Mouse (Mus musculus) MEL (cell line): ENCODE results near the gene Tcf19. TPM values are rescaled to one million over a fixed set of nuclear protein-coding genes. Genes with fewer than 3 reads are reported as not detected.

Experiments used
- DNase-seq: peaks from one replicate; pipeline ENCODE4 v3.0.0; 2011; ENCODE audit warnings: low read depth, low spot score
- H3K27ac ChIP-seq: 2 replicates; pipeline ENCODE4 v1.5.1; 2012; ENCODE audit warnings: low read depth, mild to moderate bottlenecking, control low read depth, low read length, moderate library complexity; ENCODE audit not compliant: control insufficient read depth
- H3K27me3 ChIP-seq, 2 experiments: fragments of 150-350 bp in 1 of 2; sonication (generic) in 1 of 2; 2 replicates each; pipeline ENCODE4 v1.6.1; 2012; ENCODE audit warnings: low read length in 2 of 2, mild to moderate bottlenecking in 2 of 2, improper control_type of control experiment in 1 of 2, moderate library complexity in 1 of 2; ENCODE audit not compliant: insufficient read depth in 2 of 2, control insufficient read depth in 1 of 2
- H3K36me3 ChIP-seq, 2 experiments: 2 replicates each; pipeline ENCODE4 v1.6.1; 2012 to 2014; ENCODE audit warnings: low read length in 2 of 2, improper control_type of control experiment in 1 of 2, inconsistent platforms in 1 of 2, mild to moderate bottlenecking in 1 of 2; ENCODE audit not compliant: insufficient read depth in 2 of 2, control insufficient read depth in 1 of 2
- H3K4me1 ChIP-seq, 2 experiments: fragments of 150-350 bp in 1 of 2; sonication (generic) in 1 of 2; 2 replicates each; pipeline ENCODE4 v1.6.1; 2012; ENCODE audit warnings: low read length in 2 of 2, improper control_type of control experiment in 1 of 2, mild to moderate bottlenecking in 1 of 2; ENCODE audit not compliant: insufficient read depth in 2 of 2, control insufficient read depth in 1 of 2
- H3K4me3 ChIP-seq, 2 experiments: fragments of 150-350 bp in 1 of 2; sonication (generic) in 1 of 2; 2 replicates each; pipeline ENCODE4 v1.5.1; 2012; ENCODE audit warnings: low read depth in 2 of 2, low read length in 2 of 2, mild to moderate bottlenecking in 2 of 2, moderate library complexity in 2 of 2, control low read depth in 1 of 2, improper control_type of control experiment in 1 of 2; ENCODE audit not compliant: control insufficient read depth in 1 of 2, insufficient read depth in 1 of 2
- H3K79me2 ChIP-seq: 2 replicates; pipeline ENCODE4 v1.6.1; 2012; ENCODE audit warnings: mild to moderate bottlenecking, low read length, moderate library complexity; ENCODE audit not compliant: control insufficient read depth, poor library complexity, insufficient read depth
- H3K9ac ChIP-seq: 2 replicates; pipeline ENCODE4 v1.6.1; 2012; ENCODE audit warnings: low read depth, mild to moderate bottlenecking, control low read depth, low read length, moderate library complexity; ENCODE audit not compliant: control insufficient read depth, poor library complexity, severe bottlenecking
- H3K9me3 ChIP-seq: fragments of 150-350 bp; sonication (generic); replicated peaks from 2 replicates; pipeline ENCODE4 v1.6.1; 2012; ENCODE audit warnings: mild to moderate bottlenecking, low read length, improper control_type of control experiment, moderate library complexity; ENCODE audit not compliant: insufficient read depth
- CHD1 ChIP-seq: IDR thresholded peaks from 2 replicates; pipeline ENCODE4 v1.6.1; 2012; ENCODE audit warnings: low read depth, mild to moderate bottlenecking, inconsistent platforms, low read length, improper control_type of control experiment
- CHD2 ChIP-seq: IDR thresholded peaks from 2 replicates; pipeline ENCODE4 v1.6.1; 2011; ENCODE audit warnings: low read length, improper control_type of control experiment
- CTCF ChIP-seq, 3 experiments: IDR thresholded peaks in 2 of 3; conservative IDR thresholded peaks in 1 of 3; 2 replicates each; pipeline ENCODE4 v1.5.1; 2011 to 2012; ENCODE audit warnings: low read length in 3 of 3, low read depth in 2 of 3, mild to moderate bottlenecking in 2 of 3, improper control_type of control experiment in 1 of 3, inconsistent platforms in 1 of 3, mixed read lengths in 1 of 3, moderate library complexity in 1 of 3; ENCODE audit not compliant: control insufficient read depth in 1 of 3, insufficient read depth in 1 of 3, poor library complexity in 1 of 3, severe bottlenecking in 1 of 3
- E2F4 ChIP-seq: IDR thresholded peaks from 2 replicates; pipeline ENCODE4 v1.6.1; 2011; ENCODE audit warnings: low read depth, low read length, improper control_type of control experiment, borderline replicate concordance
- EP300 ChIP-seq, 2 experiments: IDR thresholded peaks; 2 replicates each; pipeline ENCODE4 v1.6.1; 2011; ENCODE audit warnings: improper control_type of control experiment in 2 of 2, low read length in 2 of 2, low read depth in 1 of 2, mild to moderate bottlenecking in 1 of 2
- ETS1 ChIP-seq: IDR thresholded peaks from 2 replicates; pipeline ENCODE4 v1.6.1; 2012; ENCODE audit warnings: low read depth, mild to moderate bottlenecking, inconsistent platforms, low read length, improper control_type of control experiment, moderate library complexity
- HCFC1 ChIP-seq: IDR thresholded peaks from 2 replicates; pipeline ENCODE4 v1.6.1; 2012; ENCODE audit warnings: low read depth, mild to moderate bottlenecking, inconsistent platforms, low read length, improper control_type of control experiment, moderate library complexity
- KAT2A ChIP-seq: conservative IDR thresholded peaks from 2 replicates; pipeline ENCODE4 v1.6.1; 2012; ENCODE audit warnings: low read depth, low read length, improper control_type of control experiment, inconsistent platforms
- MAX ChIP-seq: IDR thresholded peaks from 2 replicates; pipeline ENCODE4 v1.6.1; 2011; ENCODE audit warnings: low read length, improper control_type of control experiment
- MAZ ChIP-seq: IDR thresholded peaks from 2 replicates; pipeline ENCODE4 v1.6.1; 2012; ENCODE audit warnings: low read depth, mild to moderate bottlenecking, inconsistent platforms, low read length, improper control_type of control experiment
- MEF2A ChIP-seq: IDR thresholded peaks from 2 replicates; pipeline ENCODE4 v1.6.1; 2014; ENCODE audit warnings: low read depth, mild to moderate bottlenecking, inconsistent platforms, low read length, improper control_type of control experiment; ENCODE audit not compliant: poor library complexity, insufficient replicate concordance, severe bottlenecking; ENCODE audit errors: extremely low read depth
- MYB ChIP-seq: IDR thresholded peaks from 2 replicates; pipeline ENCODE4 v1.6.1; 2011; ENCODE audit warnings: mild to moderate bottlenecking, low read depth, low read length, improper control_type of control experiment
- MYC ChIP-seq: IDR thresholded peaks from 2 replicates; pipeline ENCODE4 v1.6.1; 2011; ENCODE audit warnings: low read depth, mild to moderate bottlenecking, low read length, improper control_type of control experiment, moderate library complexity
- NELFE ChIP-seq: IDR thresholded peaks from 2 replicates; pipeline ENCODE4 v1.6.1; 2011; ENCODE audit warnings: low read depth, low read length, improper control_type of control experiment
- POLR2AphosphoS5 ChIP-seq: IDR thresholded peaks from 2 replicates; pipeline ENCODE4 v1.6.1; 2012; ENCODE audit warnings: low read depth, borderline replicate concordance, mild to moderate bottlenecking, inconsistent platforms, low read length, moderate library complexity, mixed read lengths
- RCOR1 ChIP-seq: IDR thresholded peaks from 2 replicates; pipeline ENCODE4 v1.6.1; 2012; ENCODE audit warnings: low read depth, mild to moderate bottlenecking, inconsistent platforms, low read length, improper control_type of control experiment
- SIN3A ChIP-seq: IDR thresholded peaks from 2 replicates; pipeline ENCODE4 v1.6.1; 2012; ENCODE audit warnings: low read length, improper control_type of control experiment, inconsistent platforms
- TAL1 ChIP-seq: IDR thresholded peaks from 2 replicates; pipeline ENCODE4 v1.6.1; 2012; ENCODE audit warnings: mild to moderate bottlenecking, inconsistent platforms, low read length, moderate library complexity, mixed read lengths
- TBP ChIP-seq: IDR thresholded peaks from 2 replicates; pipeline ENCODE4 v1.8.0; 2011; ENCODE audit warnings: low read depth, low read length, improper control_type of control experiment
- UBTF ChIP-seq: IDR thresholded peaks from 2 replicates; pipeline ENCODE4 v1.6.1; 2012; ENCODE audit warnings: low read depth, mild to moderate bottlenecking, inconsistent platforms, low read length, improper control_type of control experiment, moderate library complexity, borderline replicate concordance; ENCODE audit not compliant: insufficient read depth
- USF1 ChIP-seq: IDR thresholded peaks from 2 replicates; pipeline ENCODE4 v1.6.1; 2014; ENCODE audit warnings: low read depth, mild to moderate bottlenecking, inconsistent platforms, low read length, improper control_type of control experiment, moderate library complexity
- USF2 ChIP-seq, 2 experiments: IDR thresholded peaks; 2 replicates each; pipeline ENCODE4 v1.6.1; 2011 to 2012; ENCODE audit warnings: improper control_type of control experiment in 2 of 2, low read length in 2 of 2, borderline replicate concordance in 1 of 2, inconsistent platforms in 1 of 2, low read depth in 1 of 2, mild to moderate bottlenecking in 1 of 2; ENCODE audit not compliant: insufficient read depth in 1 of 2
- ZKSCAN1 ChIP-seq: IDR thresholded peaks from 2 replicates; pipeline ENCODE4 v1.6.1; 2012; ENCODE audit warnings: low read depth, mild to moderate bottlenecking, inconsistent platforms, low read length, improper control_type of control experiment, moderate library complexity
- ZMIZ1 ChIP-seq: IDR thresholded peaks from 2 replicates; pipeline ENCODE4 v1.6.1; 2012; ENCODE audit warnings: low read depth, mild to moderate bottlenecking, inconsistent platforms, low read length, improper control_type of control experiment, moderate library complexity
- ZNF384 ChIP-seq: IDR thresholded peaks from 2 replicates; pipeline ENCODE4 v1.6.1; 2012; ENCODE audit warnings: low read depth, mild to moderate bottlenecking, inconsistent platforms, low read length, improper control_type of control experiment
- polyA plus RNA-seq, 2 experiments: library from polyadenylated mRNA; stranded (reverse) in 1 of 2; unstranded in 1 of 2; fragments of >175 nt in 1 of 2; fragments of >200 nt in 1 of 2; gene quantifications; 2 replicates each; pipeline versions ENCODE4 v1.2.1 to v1.2.4; 2012; ENCODE audit warnings: low replicate concordance in 2 of 2, low read depth in 1 of 2; ENCODE audit not compliant: insufficient read length in 2 of 2, insufficient read depth in 1 of 2, missing spikeins in 1 of 2
- total RNA-seq: library from RNA; depleted of rRNA; stranded (reverse); fragments of 300-350 nt; gene quantifications from 2 replicates; pipeline ENCODE4 v1.2.3, GENCODE M21; 2012

The Tcf19 gene
- total and polyA plus RNA-seq, 3 experiments = 16.6 to 25.7 TPM; not detected in 1

DNA sequence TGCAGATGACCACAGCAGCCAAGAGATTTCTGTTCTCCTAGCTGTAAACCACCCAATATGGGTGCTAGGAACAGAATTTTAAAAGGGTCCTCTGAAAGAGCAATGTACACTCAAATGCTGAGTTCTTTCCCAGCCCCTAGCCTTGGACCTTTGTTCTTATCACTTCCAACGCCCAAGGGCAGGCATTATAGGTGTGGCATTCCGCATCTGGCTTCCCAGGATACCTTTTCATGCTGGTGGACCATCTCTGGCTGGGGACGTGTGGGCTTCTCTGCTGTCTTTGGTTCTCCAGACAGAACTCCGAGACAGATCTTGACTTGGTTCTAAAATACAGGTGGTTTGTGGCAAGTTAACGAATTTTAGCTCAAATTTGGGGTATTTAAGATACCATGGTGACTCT is 13.9 kb downstream of the Tcf19 start:
- H3K27ac ChIP-seq = no peak overlapping the region
- no peaks in the 10 kb centered on the region; a peak in 1 of 4 replicates for H3K27me3 ChIP-seq
- H3K9me3 ChIP-seq = no peaks in the 10 kb centered on the region
- no peak overlapping the region for H3K4me3 ChIP-seq
- 0 out of 4 replicates have a peak, but pooled peaks cover 0 to 2% of the 10 kb centered on the region in 2 experiments for H3K4me1 ChIP-seq
- DNase-seq = no peak
- no peaks in the 10 kb centered on the region for H3K36me3 ChIP-seq
- no peaks in the 10 kb centered on the region for H3K79me2 ChIP-seq
- TF ChIP-seq USF2 (IDR thresholded peaks at IDR 0.05; ENCODE audit: borderline replicate concordance in 1 of 2, insufficient read depth in 1 of 2, low read depth in 1 of 2, low read length in 2 of 2) = no peak
- TF ChIP-seq NELFE = no peak
- TF ChIP-seq MYC = no peak
- TF ChIP-seq MEF2A = no peak
- TF ChIP-seq EP300 (IDR thresholded peaks at IDR 0.05; ENCODE audit: low read depth in 1 of 2, low read length in 2 of 2) = no peak
- no peak for TF ChIP-seq MAZ
- TF ChIP-seq CTCF (IDR thresholded peaks at IDR 0.05 in 2 of 3, conservative IDR thresholded peaks at IDR 0.05 in 1 of 3; ENCODE audit: control insufficient read depth in 1 of 3, insufficient read depth in 1 of 3, low read depth in 2 of 3, low read length in 3 of 3, poor library complexity in 1 of 3, severe bottlenecking in 1 of 3) = no peak
- no peak for TF ChIP-seq SIN3A
- no peak for TF ChIP-seq MYB
- TF ChIP-seq E2F4 = no peak
- TF ChIP-seq TAL1 = no peak
- TF ChIP-seq CHD1 = no peak
- TF ChIP-seq USF1 = no peak
- no peak overlapping the region for H3K9ac ChIP-seq

DNA sequence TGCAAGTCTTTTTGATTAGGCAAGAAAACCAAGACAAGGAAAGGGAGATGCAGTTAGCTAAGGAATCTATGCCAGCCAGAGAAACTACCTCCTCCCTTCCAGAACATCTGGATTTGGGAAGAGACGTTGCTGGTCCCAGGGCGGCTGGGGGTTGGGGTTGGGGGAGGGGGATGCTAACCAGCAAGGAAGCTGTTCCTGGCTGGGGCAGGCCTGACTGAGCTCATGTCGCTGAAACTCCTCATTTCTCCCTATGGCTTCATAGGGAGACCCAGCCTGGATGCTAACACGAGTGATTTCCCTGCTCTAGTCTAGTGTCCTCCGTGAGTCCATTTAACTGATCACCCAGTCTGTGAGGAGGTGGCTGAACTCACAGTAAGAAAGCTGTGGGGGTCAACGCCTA is 14.4 kb downstream of the Tcf19 start:
- no peaks in the 10 kb centered on the region for H3K79me2 ChIP-seq
- H3K27ac ChIP-seq = no peak overlapping the region
- no peak overlapping the region for H3K4me3 ChIP-seq
- DNase-seq = no peak
- TF ChIP-seq MAX = no peak
- no peaks in the 10 kb centered on the region for H3K36me3 ChIP-seq
- H3K9me3 ChIP-seq = no peaks in the 10 kb centered on the region
- no peaks in the 10 kb centered on the region; a peak in 1 of 4 replicates for H3K27me3 ChIP-seq
- H3K9ac ChIP-seq = no peak overlapping the region
- H3K4me1 ChIP-seq = 0 out of 4 replicates have a peak, but pooled peaks cover 0 to 2% of the 10 kb centered on the region in 2 experiments

DNA sequence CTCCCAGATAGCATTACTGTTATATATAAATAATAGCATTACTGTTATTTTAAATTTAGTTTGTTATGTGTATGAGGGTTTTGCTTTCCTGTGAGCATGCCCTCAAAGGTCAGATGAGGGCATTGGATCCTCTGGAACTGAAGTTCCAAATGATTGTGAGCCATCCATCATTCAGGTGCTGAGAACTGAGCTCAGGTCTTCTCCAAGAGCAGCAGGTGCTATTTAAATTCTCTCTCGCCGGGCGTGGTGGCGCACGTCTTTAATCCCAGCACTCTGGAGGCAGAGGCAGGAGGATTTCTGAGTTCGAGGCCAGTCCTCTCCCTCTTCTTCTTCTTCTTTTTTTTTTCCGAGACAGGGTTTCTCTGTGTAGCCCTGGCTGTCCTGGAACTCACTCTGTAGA is 19.5 kb downstream of the Tcf19 start:
- Histone ChIP-seq H3K4me3 (no peak overlapping the region), H3K9ac (no peak overlapping the region), H3K9me3 (no peaks in the 10 kb centered on the region), H3K79me2 (no peaks in the 10 kb centered on the region), H3K36me3 (no peaks in the 10 kb centered on the region), H3K27ac (no peak overlapping the region), H3K4me1 (0 out of 4 replicates have a peak, but pooled peaks cover 0 to 2% of the 10 kb centered on the region in 2 experiments), H3K27me3 (peaks cover 0 to 4% of the 10 kb centered on the region in 2 experiments; a peak in 2 of 4 replicates)
- no peak for DNase-seq
- no peak for TF ChIP-seq POLR2AphosphoS5
- TF ChIP-seq UBTF = no peak
- TF ChIP-seq ZKSCAN1 = no peak
- no peak for TF ChIP-seq MAZ
- no peak for TF ChIP-seq ETS1
- no peak for TF ChIP-seq HCFC1
- no peak for TF ChIP-seq MYC
- no peak for TF ChIP-seq ZMIZ1
- TF ChIP-seq SIN3A = no peak
- no peak for TF ChIP-seq CTCF (IDR thresholded peaks at IDR 0.05 in 2 of 3, conservative IDR thresholded peaks at IDR 0.05 in 1 of 3; ENCODE audit: control insufficient read depth in 1 of 3, insufficient read depth in 1 of 3, low read depth in 2 of 3, low read length in 3 of 3, poor library complexity in 1 of 3, severe bottlenecking in 1 of 3)
- TF ChIP-seq KAT2A = no peak
- TF ChIP-seq ZNF384 = no peak
- TF ChIP-seq TAL1 = no peak
- no peak for TF ChIP-seq TBP
- no peak for TF ChIP-seq CHD2
- no peak for TF ChIP-seq NELFE
- no peak for TF ChIP-seq MYB
- no peak for TF ChIP-seq RCOR1
